Mouse (Mus musculus): ENCODE results near the gene Plekhb2. TPM values are rescaled to one million over a fixed set of nuclear protein-coding genes. Genes with fewer than 3 reads are reported as not detected.

Plekhb2 gene
- polyA plus RNA-seq, 1 experiment = 77.5 TPM

DNA sequence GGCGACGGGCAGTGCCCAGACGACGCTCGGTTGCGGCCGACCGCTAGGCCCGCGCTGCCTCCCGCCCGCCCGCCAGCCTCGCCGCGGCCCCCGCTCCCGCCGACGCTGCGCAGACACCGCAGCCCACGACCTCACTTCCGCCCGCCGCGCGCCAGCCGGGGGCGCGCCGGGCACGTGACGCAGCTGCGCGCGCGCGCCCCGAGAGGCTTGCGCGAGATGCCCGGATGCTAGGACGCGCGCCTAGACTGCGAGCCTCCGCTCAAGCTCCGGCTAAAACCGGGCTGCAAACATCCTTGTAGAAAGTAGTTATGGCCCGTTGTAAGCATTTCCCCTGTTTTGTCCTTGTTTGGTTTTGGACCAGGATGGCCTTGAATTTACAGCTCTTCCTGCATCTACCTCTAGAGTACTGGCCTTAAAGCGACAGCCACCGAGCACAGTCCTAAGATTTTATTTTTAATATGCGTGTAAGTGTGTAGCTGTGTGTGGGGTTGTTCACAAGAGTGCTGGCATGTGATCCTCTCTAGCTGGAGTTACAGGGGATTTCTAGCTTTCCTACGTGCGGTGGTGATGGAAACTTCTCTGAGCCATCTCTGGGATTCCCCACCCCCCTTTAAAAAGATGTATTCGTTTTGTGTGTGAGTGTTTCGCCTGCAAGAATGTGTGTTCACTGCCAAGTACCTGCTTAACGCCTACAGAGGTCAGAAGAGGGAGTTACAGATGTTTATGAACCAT, 6.7 kb upstream of the Plekhb2 start, which contains the start of gene Fam168b:
Gene Fam168b, minus strand, starts transcription at position 179 of the 732 bp plus-strand sequence.
- under 1% methylated on average over 59 of the region's 59 CpGs for WGBS
- no peak for TF ChIP-seq CTCF (IDR thresholded peaks at IDR 0.05; ENCODE audit: insufficient read depth, low read length)
- TF ChIP-seq POLR2A (IDR thresholded peaks at IDR 0.05; ENCODE audit: borderline replicate concordance, extremely low read depth, low read depth, low read length) = peak; percentile 91
- Histone ChIP-seq H3K4me1 (ENCODE audit: control insufficient read depth, insufficient read depth, low read length) (peaks cover 23% of the 10 kb centered on the region), H3K4me3 (replicated peaks; ENCODE audit: extremely low read depth, low read depth, low read length) (peak within 1 kb of the TSS; percentile 97)
- peak; percentile 86 for DNase-seq

DNA sequence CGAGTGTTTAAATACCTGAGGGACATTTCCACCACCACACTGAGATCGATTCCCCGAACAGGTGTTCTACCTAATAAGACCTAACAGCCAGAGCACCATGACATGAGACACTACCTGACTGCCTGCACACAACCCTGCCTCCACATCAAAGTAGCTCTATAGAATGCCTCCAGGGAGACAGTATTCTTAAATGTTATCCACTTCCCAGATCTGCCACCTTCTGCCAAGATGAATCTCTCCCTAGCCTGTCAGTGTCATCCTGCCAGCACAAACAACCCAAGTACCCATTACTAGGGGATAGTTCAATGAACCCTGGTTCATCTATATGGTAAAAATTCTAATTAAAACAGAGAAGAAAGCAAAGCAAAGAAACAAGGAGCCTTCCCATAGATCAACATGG, 2.7 kb upstream of the Plekhb2 start:
- no peak for DNase-seq
- Histone ChIP-seq H3K4me3 (replicated peaks; ENCODE audit: extremely low read depth, low read depth, low read length) (no peak overlapping the region), H3K4me1 (ENCODE audit: control insufficient read depth, insufficient read depth, low read length) (peaks cover 5% of the 10 kb centered on the region; the same call in 1 of the 2 replicates)
- TF ChIP-seq CTCF (IDR thresholded peaks at IDR 0.05; ENCODE audit: insufficient read depth, low read length) (no peak), POLR2A (IDR thresholded peaks at IDR 0.05; ENCODE audit: borderline replicate concordance, extremely low read depth, low read depth, low read length) (no peak)
- WGBS = 88% methylated on average over 3 of the region's 3 CpGs

DNA sequence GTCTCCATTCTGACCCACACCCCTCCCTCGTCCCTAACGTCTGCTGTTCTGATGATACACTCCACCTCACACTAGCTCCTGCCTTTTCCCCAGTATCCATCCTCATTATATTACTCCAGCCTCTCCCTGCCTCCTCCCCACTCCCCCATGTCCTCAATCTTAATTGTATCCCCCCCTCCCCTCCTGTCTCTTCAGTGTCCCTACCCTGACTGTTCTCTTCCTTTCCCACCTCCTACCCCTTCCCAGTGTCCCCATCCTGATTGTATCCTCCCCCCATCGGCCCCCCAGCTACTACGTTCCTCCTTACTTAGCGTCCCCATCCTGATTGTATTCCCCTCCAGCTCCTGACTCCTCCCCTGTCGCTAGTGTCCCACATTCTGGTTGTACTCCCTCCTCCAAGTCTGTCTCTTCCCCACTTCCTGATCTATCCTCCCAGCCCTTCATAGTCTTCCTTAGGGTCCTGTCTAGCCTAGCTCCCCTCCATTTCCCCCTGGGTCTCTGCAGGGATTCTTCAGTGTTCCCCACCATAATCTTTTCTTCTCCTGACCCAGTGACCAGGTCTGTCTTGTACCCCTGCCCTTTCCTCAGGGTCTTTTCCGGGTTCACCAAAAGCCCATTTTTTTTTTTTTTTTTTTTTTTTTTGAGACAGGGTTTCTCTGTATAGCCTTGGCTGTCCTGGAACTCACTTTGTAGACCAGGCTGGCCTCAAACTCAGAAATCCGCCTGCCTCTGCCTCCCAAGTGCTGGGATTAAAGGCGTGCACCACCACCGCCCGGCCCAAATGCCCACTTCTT, 764 bp downstream of the Plekhb2 start:
- WGBS = 42% methylated on average over 11 of the region's 11 CpGs
- DNase-seq = no peak
- Histone ChIP-seq H3K4me3 (replicated peaks; ENCODE audit: extremely low read depth, low read depth, low read length) (peak overlapping the region; percentile 64), H3K4me1 (ENCODE audit: control insufficient read depth, insufficient read depth, low read length) (peaks cover 4% of the 10 kb centered on the region; the same call in 1 of the 2 replicates)
- TF ChIP-seq POLR2A (IDR thresholded peaks at IDR 0.05; ENCODE audit: borderline replicate concordance, extremely low read depth, low read depth, low read length) (no peak), CTCF (IDR thresholded peaks at IDR 0.05; ENCODE audit: insufficient read depth, low read length) (no peak)

DNA sequence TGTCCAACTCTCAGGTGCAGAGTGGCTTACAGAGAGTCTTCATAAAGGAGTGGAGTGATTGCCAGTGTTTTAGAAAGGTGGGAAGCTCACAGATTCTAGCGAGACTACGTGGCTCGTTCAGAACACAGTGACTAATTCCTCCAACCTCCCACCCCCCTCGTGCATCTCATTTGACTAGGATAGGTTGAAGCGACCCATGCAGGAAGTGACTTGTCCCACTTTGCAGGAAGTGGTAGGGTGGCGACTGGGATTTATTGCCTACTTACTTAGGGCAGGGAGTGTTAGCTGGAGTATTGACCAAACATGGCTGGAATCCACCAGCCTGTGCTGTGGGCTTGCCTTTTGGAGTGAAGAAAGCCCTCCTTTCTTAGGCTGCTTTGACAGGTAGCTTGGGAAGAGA, 1.8 kb downstream of the Plekhb2 start:
- H3K4me3 ChIP-seq (replicated peaks; ENCODE audit: extremely low read depth, low read depth, low read length) = peak overlapping the region; percentile 27
- WGBS = 18% methylated on average over 6 of the region's 6 CpGs
- TF ChIP-seq POLR2A (IDR thresholded peaks at IDR 0.05; ENCODE audit: borderline replicate concordance, extremely low read depth, low read depth, low read length) = no peak
- no peak for TF ChIP-seq CTCF (IDR thresholded peaks at IDR 0.05; ENCODE audit: insufficient read depth, low read length)

DNA sequence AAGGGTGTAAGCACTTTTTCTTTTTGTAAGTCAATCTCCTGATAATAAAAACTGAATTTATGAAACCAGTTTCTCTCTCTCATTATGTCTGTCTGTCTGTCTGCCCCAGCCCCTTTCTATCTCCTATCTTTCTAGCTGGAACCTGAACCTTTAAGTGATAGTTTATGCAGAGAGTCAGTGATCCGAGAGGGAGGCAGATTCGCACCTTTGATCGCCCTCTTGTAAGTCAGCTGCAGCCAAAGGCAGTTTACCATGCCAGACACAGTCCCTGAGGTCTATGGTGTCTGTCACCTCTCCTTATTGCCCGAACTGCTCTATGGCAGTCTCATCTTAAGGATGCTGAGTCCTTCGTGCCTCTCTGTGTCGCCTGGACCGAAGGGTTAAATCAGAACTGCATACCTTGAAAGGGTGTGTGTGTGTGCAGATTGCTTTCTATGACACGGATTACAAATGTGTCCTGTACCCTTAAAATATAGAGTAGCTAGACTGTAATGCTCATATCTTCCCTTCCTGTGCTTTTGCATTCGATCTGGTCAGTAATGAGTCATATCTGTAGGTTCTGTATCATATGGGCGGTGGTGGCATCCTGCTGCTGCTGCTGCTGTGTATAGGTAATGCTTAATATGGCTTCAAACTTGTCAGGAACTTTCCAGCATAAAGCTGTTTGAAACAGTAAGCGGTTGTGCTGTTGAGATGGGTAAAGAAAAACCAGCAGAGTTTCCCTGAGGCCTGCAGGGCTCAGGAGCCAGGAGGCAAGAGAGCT, 2.5 kb downstream of the Plekhb2 start:
- TF ChIP-seq POLR2A (IDR thresholded peaks at IDR 0.05; ENCODE audit: borderline replicate concordance, extremely low read depth, low read depth, low read length) = no peak
- no peak for TF ChIP-seq CTCF (IDR thresholded peaks at IDR 0.05; ENCODE audit: insufficient read depth, low read length)
- Histone ChIP-seq H3K4me1 (ENCODE audit: control insufficient read depth, insufficient read depth, low read length) (peaks cover 4% of the 10 kb centered on the region; the same call in 1 of the 2 replicates), H3K4me3 (replicated peaks; ENCODE audit: extremely low read depth, low read depth, low read length) (no peak overlapping the region)
- 72% methylated on average over 11 of the region's 11 CpGs for WGBS
- DNase-seq = no peak

More for the DNA sequence above, 1.8 kb downstream of the Plekhb2 start:
- no peak for DNase-seq
- H3K4me1 ChIP-seq (ENCODE audit: control insufficient read depth, insufficient read depth, low read length) = peaks cover 4% of the 10 kb centered on the region; the same call in 1 of the 2 replicates

DNA sequence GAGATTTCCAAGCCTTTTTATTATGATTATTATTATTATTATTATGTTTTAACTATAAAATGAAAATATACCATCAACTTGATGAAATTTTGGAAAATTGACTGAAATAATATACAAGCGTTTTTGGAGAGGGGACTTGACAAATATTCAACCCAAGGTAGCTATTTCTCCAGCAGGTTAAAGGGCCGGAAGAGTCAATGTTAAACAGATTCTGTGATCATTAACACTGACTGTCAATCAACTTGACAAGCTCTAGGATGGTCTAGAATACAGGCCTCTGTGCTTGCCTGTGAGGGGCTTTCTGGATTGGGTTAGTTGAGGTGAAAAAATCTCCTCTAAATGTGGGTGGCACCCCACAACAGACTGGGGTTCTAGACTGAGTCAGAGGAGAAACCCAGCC, 4.0 kb downstream of the Plekhb2 start:
- Histone ChIP-seq H3K4me3 (replicated peaks; ENCODE audit: extremely low read depth, low read depth, low read length) (no peak overlapping the region), H3K4me1 (ENCODE audit: control insufficient read depth, insufficient read depth, low read length) (peaks cover 4% of the 10 kb centered on the region; the same call in 1 of the 2 replicates)
- TF ChIP-seq CTCF (IDR thresholded peaks at IDR 0.05; ENCODE audit: insufficient read depth, low read length) (no peak), POLR2A (IDR thresholded peaks at IDR 0.05; ENCODE audit: borderline replicate concordance, extremely low read depth, low read depth, low read length) (no peak)
- WGBS = 90% methylated on average over 2 of the region's 2 CpGs
- DNase-seq = no peak

DNA sequence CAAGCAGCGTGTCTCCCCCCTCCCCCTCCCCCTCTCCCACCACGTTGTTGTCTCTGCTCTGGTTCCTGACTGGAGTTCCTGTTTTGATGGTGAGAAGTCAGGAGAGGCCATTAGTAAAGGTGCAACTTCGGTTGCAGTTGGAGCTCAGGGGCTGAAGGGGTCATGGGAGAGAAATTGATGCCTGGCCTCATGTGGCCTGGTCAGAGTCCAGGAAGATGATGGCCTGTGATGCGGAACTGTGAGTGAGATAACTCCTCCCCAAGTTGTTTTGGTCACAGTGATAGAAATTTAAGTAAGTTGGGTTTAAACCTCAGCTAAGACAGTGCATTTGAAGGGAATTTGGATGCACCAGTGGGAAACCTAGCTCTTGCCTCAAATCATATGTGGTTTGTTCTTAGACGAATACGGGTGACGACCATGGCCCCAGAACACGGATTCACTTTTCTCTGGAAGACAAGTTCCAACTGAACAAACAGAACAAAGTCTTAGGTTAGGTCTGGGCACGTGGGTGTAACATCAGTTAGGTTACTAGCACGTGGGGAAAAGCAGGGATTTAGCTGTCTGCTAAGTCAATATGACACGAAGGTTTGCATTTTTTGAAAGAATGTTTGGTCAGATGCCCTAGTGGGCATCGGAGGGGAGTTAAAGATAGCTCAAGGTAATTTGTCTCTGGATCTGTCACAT, 5.4 kb downstream of the Plekhb2 start:
- WGBS = 71% methylated on average over 12 of the region's 12 CpGs
- H3K4me3 ChIP-seq (replicated peaks; ENCODE audit: extremely low read depth, low read depth, low read length) = no peak overlapping the region
- peaks cover 4% of the 10 kb centered on the region; the same call in 1 of the 2 replicates for H3K4me1 ChIP-seq (ENCODE audit: control insufficient read depth, insufficient read depth, low read length)
- no peak for DNase-seq
- TF ChIP-seq POLR2A (IDR thresholded peaks at IDR 0.05; ENCODE audit: borderline replicate concordance, extremely low read depth, low read depth, low read length) (no peak), CTCF (IDR thresholded peaks at IDR 0.05; ENCODE audit: insufficient read depth, low read length) (no peak)

DNA sequence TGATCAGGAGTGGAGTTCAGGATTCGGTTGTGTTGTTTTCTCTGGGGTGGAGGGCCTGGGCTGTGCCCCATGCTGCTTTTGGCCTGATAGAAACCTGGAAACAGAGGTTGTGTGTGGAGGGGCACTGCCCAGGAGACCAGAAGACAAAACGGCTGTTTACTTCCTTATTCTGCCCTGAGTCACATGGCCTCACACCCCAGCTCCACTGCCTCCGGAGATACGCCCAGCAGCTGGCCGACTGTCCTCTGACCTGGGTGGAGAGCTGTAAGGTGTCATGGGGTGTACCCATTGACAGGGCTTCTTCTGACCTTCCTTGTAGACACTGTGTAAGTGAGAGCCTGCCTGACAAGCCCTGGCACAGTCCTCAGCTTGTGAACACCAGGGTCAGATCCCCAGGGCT, 8.9 kb downstream of the Plekhb2 start:
- DNase-seq = no peak
- no peak for TF ChIP-seq CTCF (IDR thresholded peaks at IDR 0.05; ENCODE audit: insufficient read depth, low read length)
- no peak for TF ChIP-seq POLR2A (IDR thresholded peaks at IDR 0.05; ENCODE audit: borderline replicate concordance, extremely low read depth, low read depth, low read length)
- Histone ChIP-seq H3K4me3 (replicated peaks; ENCODE audit: extremely low read depth, low read depth, low read length) (no peak overlapping the region), H3K4me1 (ENCODE audit: control insufficient read depth, insufficient read depth, low read length) (no peaks in the 10 kb centered on the region)
- WGBS = 60% methylated on average over 5 of the region's 5 CpGs
